ENCODE assay signal across 21 mouse cellular contexts in the genomic region with DNA sequence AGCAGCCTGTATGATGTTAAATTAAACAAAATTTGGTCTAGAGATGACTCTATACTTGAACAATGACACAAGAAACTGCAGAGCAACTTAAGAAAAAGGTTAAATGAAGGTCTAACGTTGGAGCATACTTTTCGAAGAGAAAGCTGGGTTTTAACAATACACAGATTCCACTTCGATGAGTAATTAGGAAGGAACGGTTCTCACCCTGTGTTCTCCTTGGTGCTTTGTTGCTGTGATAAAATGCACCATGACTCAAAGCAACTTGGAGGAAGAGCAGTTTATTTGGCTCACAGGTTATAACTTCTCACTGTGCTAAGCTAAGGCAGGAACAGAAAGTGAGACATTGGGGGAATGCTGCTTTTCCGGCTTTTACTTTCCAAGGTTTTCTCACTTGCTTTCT. TPM values are rescaled to one million over a fixed set of nuclear protein-coding genes. Genes with fewer than 3 reads are reported as not detected.
"Had no signal": no experiment of that assay in that cellular context is flagged by ENCODE, and none has a peak within 500 bp of the region (broad histone marks: within the 10 kb centered on the region; RNA-seq: fewer than 3 reads in every experiment).

No protein-coding gene starts in this region.

- H3K9me3 ChIP-seq: liver, embryonic 15.5 days; lung, embryonic 15.5 days; megakaryocyte, embryonic 14.5 days; midbrain, embryonic 10.5 days; midbrain, embryonic 12.5 days; midbrain, embryonic 15.5 days; neural tube, embryonic 13.5 days had no signal

- H3K27me3 ChIP-seq: liver, embryonic 15.5 days; lung, embryonic 15.5 days; midbrain, embryonic 12.5 days; midbrain, embryonic 15.5 days had no signal

- H3K27ac ChIP-seq: liver, embryonic 15.5 days; lung, embryonic 15.5 days; macrophage; midbrain, embryonic 10.5 days; midbrain, embryonic 12.5 days; midbrain, embryonic 15.5 days; neural tube, embryonic 13.5 days had no signal

- ATAC-seq: liver, postnatal 0 days; lung, postnatal 0 days; midbrain, embryonic 15.5 days had no signal

- H3K4me1 ChIP-seq: liver, embryonic 15.5 days; lung, embryonic 15.5 days had no signal

- H3K9ac ChIP-seq: liver, embryonic 15.5 days; liver, postnatal 0 days; lung, embryonic 15.5 days; midbrain, embryonic 12.5 days; midbrain, embryonic 15.5 days; neural tube, embryonic 13.5 days had no signal

- H3K36me3 ChIP-seq: liver, embryonic 15.5 days; lung, embryonic 15.5 days; midbrain, embryonic 12.5 days; midbrain, embryonic 15.5 days; neural tube, embryonic 13.5 days had no signal

- H3K4me2 ChIP-seq: liver, embryonic 15.5 days; lung, embryonic 15.5 days; midbrain, embryonic 12.5 days; midbrain, embryonic 15.5 days; neural tube, embryonic 13.5 days had no signal

- H3K4me3 ChIP-seq: liver, embryonic 15.5 days; lung, embryonic 15.5 days; megakaryocyte, embryonic 14.5 days; midbrain, embryonic 10.5 days; midbrain, embryonic 12.5 days; midbrain, embryonic 15.5 days; neural tube, embryonic 13.5 days had no signal

- DNase-seq: liver, postnatal 0 days; lung, adult 2 months; lung, postnatal 14 days; lung, postnatal 36 days; right cerebral cortex, postnatal 14 days; thymus, adult 18-20 months; thymus, postnatal 14 days; thymus, postnatal 36 days had no signal

RNA-seq across cellular contexts. Expression of a gene that starts 52.4 kb away (rescaled TPM):
- total RNA-seq: monocyte, adult 5-6 weeks; neutrophil, adult 5-6 weeks had no signal
- polyA plus RNA-seq: spleen, adult 2 months had no signal

RNA-seq across cellular contexts. Expression of a gene that starts 53.1 kb away (rescaled TPM):
- total RNA-seq: megakaryocyte progenitor cell, adult 5-6 weeks; monocyte, adult 5-6 weeks; neutrophil, adult 5-6 weeks had no signal
- polyA plus RNA-seq: lung, adult 2 months; spleen, adult 2 months had no signal
